ENCODE assay signal across 8 mouse cellular contexts in the genomic region with DNA sequence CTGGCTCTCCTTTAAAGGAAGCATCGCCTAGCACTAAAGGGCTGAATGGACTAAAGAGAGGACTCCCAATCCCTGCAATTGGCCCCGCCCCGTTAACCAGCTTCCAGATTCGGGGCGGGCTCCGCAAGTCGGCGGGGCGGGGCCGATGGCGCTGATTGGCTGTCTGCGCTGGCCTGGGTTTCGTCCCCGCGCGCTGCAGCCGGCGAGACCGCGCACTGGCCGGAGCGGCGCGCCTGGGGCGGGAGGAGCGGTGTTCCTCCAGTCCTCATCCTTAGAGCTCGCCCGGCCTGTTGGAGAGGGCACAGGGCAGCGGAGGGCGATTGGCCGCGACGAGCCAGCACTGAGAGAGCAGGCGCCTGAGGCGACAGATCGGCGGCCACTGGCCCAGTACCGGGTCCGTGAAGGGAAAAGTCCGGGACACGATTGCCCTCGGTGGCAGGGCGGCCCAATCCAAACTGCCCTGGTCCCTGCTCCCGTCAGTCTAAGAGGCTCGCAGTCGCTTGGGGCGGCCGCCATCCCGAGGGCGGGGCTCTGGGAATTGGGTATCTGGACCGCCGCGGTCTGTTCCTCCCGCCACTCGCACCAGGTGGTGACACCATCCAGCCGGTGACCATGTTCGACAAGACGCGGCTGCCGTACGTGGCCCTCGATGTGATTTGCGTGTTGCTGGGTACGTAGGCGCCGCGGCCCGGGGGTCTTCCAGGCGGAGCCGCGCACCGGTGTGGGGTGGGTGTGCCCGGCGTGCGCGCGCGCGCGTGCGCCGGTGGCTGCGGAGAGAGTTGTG. TPM values are rescaled to one million over a fixed set of nuclear protein-coding genes. Genes with fewer than 3 reads are reported as not detected.
DNase-seq lines count a peak whose midpoint lies in the region; ATAC-seq and TF ChIP-seq lines count a peak whose summit lies in the region.

TSS of gene Plpp1 (plus strand) at position 196 of the 784 bp plus-strand sequence.

- peak within 1 kb of the TSS; percentile 94 for H3K9ac ChIP-seq in forebrain, postnatal 0 days
- H3K9ac ChIP-seq in neural tube, embryonic 15.5 days (replicated peaks), result peak within 1 kb of the TSS; percentile 95

- no peaks in the 10 kb centered on the region; the same call in 1 of the 2 replicates for H3K27me3 ChIP-seq in forebrain, postnatal 0 days (ENCODE audit: insufficient read depth, low read length)
- H3K27me3 ChIP-seq in neural tube, embryonic 15.5 days (replicated peaks), result no peaks in the 10 kb centered on the region

- peak within 1 kb of the TSS; percentile 85 for H3K27ac ChIP-seq in forebrain, postnatal 0 days (ENCODE audit: low read depth, low read length)
- H3K27ac ChIP-seq in neural tube, embryonic 15.5 days (replicated peaks), result peak within 1 kb of the TSS; percentile 98

- H3K9me3 ChIP-seq in forebrain, postnatal 0 days (ENCODE audit: low read length), result no peaks in the 10 kb centered on the region
- no peaks in the 10 kb centered on the region for H3K9me3 ChIP-seq in neural tube, embryonic 15.5 days (replicated peaks)

- DNase-seq in MN1 (ENCODE audit: low spot score), result peak; percentile 98
- DNase-seq in cerebellum, adult 8-10 months, result peak; percentile 97
- peak; percentile 95 for DNase-seq in forebrain, postnatal 0 days
- peak; percentile 95 to 97 for DNase-seq in heart, postnatal 36 days
- peak; percentile 90 to 96 for DNase-seq in layer of hippocampus, adult 18-20 months (ENCODE audit: low spot score in 2 of 2)
- peak; percentile 95 to 97 for DNase-seq in lung, adult 18-20 months
- peak; percentile 99 for DNase-seq in testis, postnatal 10 days (ENCODE audit: low spot score)

- WGBS in forebrain, postnatal 0 days, result under 1% methylated on average over 70 of the region's 83 CpGs
- WGBS in neural tube, embryonic 15.5 days, result under 1% methylated on average over 77 of the region's 83 CpGs

- peak within 1 kb of the TSS; percentile 85 for H3K4me2 ChIP-seq in forebrain, postnatal 0 days (ENCODE audit: low read depth)
- H3K4me2 ChIP-seq in neural tube, embryonic 15.5 days, result peak within 1 kb of the TSS; percentile 86

- H3K4me3 ChIP-seq in forebrain, postnatal 0 days (ENCODE audit: low read depth, low read length), result peak within 1 kb of the TSS; percentile 94
- H3K4me3 ChIP-seq in neural tube, embryonic 15.5 days (replicated peaks), result peak within 1 kb of the TSS; percentile 87

- intact Hi-C loops in heart, postnatal 36 days (cut with DNase I), result loop anchor here (1.0 to 5.0 kb wide), 4 partner anchors 34 to 127 kb away; partner anchors contain the start of genes Dhx29 and Mtrex

- no peak for TF ChIP-seq CTCF in forebrain, postnatal 0 days (IDR thresholded peaks at IDR 0.05; ENCODE audit: low read depth)

- peaks cover 5% of the 10 kb centered on the region for H3K4me1 ChIP-seq in forebrain, postnatal 0 days (ENCODE audit: insufficient read depth)
- peaks cover 24% of the 10 kb centered on the region for H3K4me1 ChIP-seq in neural tube, embryonic 15.5 days

- ATAC-seq in forebrain, postnatal 0 days, result peak; percentile 95
- ATAC-seq in neural tube, embryonic 15.5 days (ENCODE audit: low FRiP score), result peak; percentile 97

- peaks cover 2% of the 10 kb centered on the region; the same call in 1 of the 2 replicates for H3K36me3 ChIP-seq in forebrain, postnatal 0 days (ENCODE audit: insufficient read depth)
- H3K36me3 ChIP-seq in neural tube, embryonic 15.5 days, result peaks cover 4% of the 10 kb centered on the region

RNA-seq across cellular contexts. Expression of gene Plpp1, which starts in this region (rescaled TPM):
- 44.4 and 48.0 TPM in 2 replicates for total RNA-seq in forebrain, postnatal 0 days (2014; rRNA removed)
- 60.8 and 68.0 TPM in 2 replicates for polyA plus RNA-seq in forebrain, postnatal 0 days (2015; fragmentation: Nextera tagmentation; extraction: Ambion mirVana)
- total RNA-seq in heart, postnatal 36 days (2021), result 10 to 100 TPM; 54.6 to 63.8 TPM
- total RNA-seq in layer of hippocampus, adult 18-20 months (2021), result 10 to 100 TPM; 25.7 to 27.7 TPM
- 73.3 and 77.0 TPM in 2 replicates for polyA plus RNA-seq in neural tube, embryonic 15.5 days (2015; fragmentation: Nextera tagmentation; extraction: Ambion mirVana)

Comparison
In these comparisons a context has a peak if more than half of its experiments do, and no peak if none do; other contexts are left out.
1. Peak in every context shown above with its lines: DNase-seq, ATAC-seq, H3K4me3 ChIP-seq and H3K27ac ChIP-seq.